In the genomic region with DNA sequence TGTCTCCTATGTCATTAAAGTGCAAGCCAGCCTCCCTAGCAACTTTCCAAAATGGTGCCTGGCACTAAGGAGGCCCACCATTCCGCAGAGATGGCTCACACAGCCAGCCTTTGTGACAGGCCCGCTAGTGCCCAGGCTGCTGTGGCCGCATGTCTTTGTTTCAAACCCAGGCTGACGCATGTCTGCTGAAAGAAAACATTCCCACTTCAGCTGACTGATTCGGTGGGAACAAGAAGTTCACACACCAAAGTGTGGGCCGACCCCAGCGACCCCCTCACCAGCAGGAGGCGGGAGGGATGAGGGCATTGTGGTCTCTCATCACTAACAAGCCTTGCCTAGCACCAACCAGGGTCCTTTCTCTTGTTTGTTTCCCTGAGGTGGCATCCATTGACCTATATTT, we compare ENCODE assay signal across 18 mouse cellular contexts.
A peak's percentile ranks its signal among the peaks of the same experiment; 100 is the strongest.
DNase-seq lines count a peak whose midpoint lies in the region; ATAC-seq and TF ChIP-seq lines count a peak whose summit lies in the region.
"Had no signal": no experiment of that assay in that cellular context is flagged by ENCODE, and none has a peak within 500 bp of the region (broad histone marks: within the 10 kb centered on the region; RNA-seq: fewer than 3 reads in every experiment).

No protein-coding gene starts in this region.

- TF ChIP-seq EP300 in stomach, postnatal 0 days (optimal IDR thresholded peaks at IDR 0.05), result no peak

- no peak overlapping the region for H3K4me3 ChIP-seq in forebrain, embryonic 12.5 days (replicated peaks)
- no peak overlapping the region for H3K4me3 ChIP-seq in hindbrain, postnatal 0 days (ENCODE audit: low read length)
- H3K4me3 ChIP-seq in neural tube, embryonic 14.5 days (ENCODE audit: low read depth, low read length), result no peak overlapping the region
- H3K4me3 ChIP-seq in stomach, postnatal 0 days (ENCODE audit: low read depth, low read length), result no peak overlapping the region
- H3K4me3 ChIP-seq: embryonic facial prominence, embryonic 15.5 days; heart, adult 2 months; intestine, embryonic 15.5 days; myocyte had no signal

- no peak overlapping the region for H3K4me2 ChIP-seq in forebrain, embryonic 12.5 days
- H3K4me2 ChIP-seq in hindbrain, postnatal 0 days (ENCODE audit: low read depth, low read length), result no peak overlapping the region
- no peak overlapping the region for H3K4me2 ChIP-seq in neural tube, embryonic 14.5 days (ENCODE audit: low read depth, low read length)
- no peak overlapping the region for H3K4me2 ChIP-seq in stomach, postnatal 0 days (replicated peaks; ENCODE audit: low read depth)
- H3K4me2 ChIP-seq: embryonic facial prominence, embryonic 15.5 days; intestine, embryonic 15.5 days had no signal

- H3K9ac ChIP-seq in forebrain, embryonic 12.5 days, result no peak overlapping the region
- H3K9ac ChIP-seq in hindbrain, postnatal 0 days (replicated peaks; ENCODE audit: low read length), result no peak overlapping the region
- no peak overlapping the region for H3K9ac ChIP-seq in neural tube, embryonic 14.5 days (replicated peaks; ENCODE audit: low read depth, low read length)
- H3K9ac ChIP-seq in stomach, postnatal 0 days (ENCODE audit: low read length), result no peak overlapping the region
- H3K9ac ChIP-seq: embryonic facial prominence, embryonic 15.5 days; intestine, embryonic 15.5 days had no signal

- peaks cover 35% of the 10 kb centered on the region for H3K4me1 ChIP-seq in forebrain, embryonic 12.5 days
- H3K4me1 ChIP-seq in hindbrain, postnatal 0 days (ENCODE audit: insufficient read depth, low read length), result peaks cover 7% of the 10 kb centered on the region
- H3K4me1 ChIP-seq in neural tube, embryonic 14.5 days (ENCODE audit: control insufficient read depth, insufficient read depth, low read length), result peaks cover 17% of the 10 kb centered on the region
- no peaks in the 10 kb centered on the region for H3K4me1 ChIP-seq in stomach, postnatal 0 days (replicated peaks; ENCODE audit: control insufficient read depth, insufficient read depth)
- H3K4me1 ChIP-seq: intestine, embryonic 15.5 days had no signal

- no peaks in the 10 kb centered on the region for H3K9me3 ChIP-seq in forebrain, embryonic 12.5 days
- H3K9me3 ChIP-seq in hindbrain, postnatal 0 days (ENCODE audit: low read length), result no peaks in the 10 kb centered on the region
- H3K9me3 ChIP-seq in neural tube, embryonic 14.5 days (ENCODE audit: control insufficient read depth, low read length), result no peaks in the 10 kb centered on the region
- H3K9me3 ChIP-seq in stomach, postnatal 0 days (ENCODE audit: control insufficient read depth, low read length), result no peaks in the 10 kb centered on the region
- H3K9me3 ChIP-seq: intestine, embryonic 15.5 days had no signal

- 13% methylated on average over 8 of the region's 8 CpGs for WGBS in forebrain, embryonic 12.5 days
- 30% methylated on average over 8 of the region's 8 CpGs for WGBS in hindbrain, postnatal 0 days
- 26% methylated on average over 8 of the region's 8 CpGs for WGBS in neural tube, embryonic 14.5 days
- 62% methylated on average over 8 of the region's 8 CpGs for WGBS in stomach, postnatal 0 days

- peak; percentile 42 for DNase-seq in embryo, embryonic 10.5 days (ENCODE audit: low spot score)
- peak; percentile 45 for DNase-seq in hindbrain, postnatal 0 days (ENCODE audit: low spot score)
- DNase-seq in yolk sac, embryonic 10.5 days (ENCODE audit: low spot score), result no peak
- DNase-seq in stomach, postnatal 0 days (ENCODE audit: low spot score), result no peak
- DNase-seq: adrenal gland, postnatal 36 days; cerebellum, postnatal 25 days; heart, adult 2 months; heart, postnatal 10 days; kidney, postnatal 10 days; layer of hippocampus, postnatal 36 days; lung, postnatal 36 days had no signal

- peak; percentile 69 for ATAC-seq in forebrain, embryonic 12.5 days (ENCODE audit: low FRiP score)
- ATAC-seq in hindbrain, postnatal 0 days, result no peak
- ATAC-seq in neural tube, embryonic 14.5 days (ENCODE audit: low read depth), result peak; percentile 49; the same call in 1 of the 2 replicates
- ATAC-seq in erythroblast, adult 5-6 weeks (replicated peaks; ENCODE audit: low FRiP score, poor library complexity, severe bottlenecking), result no peak
- no peak for ATAC-seq in stomach, postnatal 0 days (ENCODE audit: low FRiP score, low TSS enrichment)
- ATAC-seq: CD4-positive, CD25-positive, alpha-beta regulatory T cell, adult 4 months; intestine, embryonic 15.5 days had no signal

- no peaks in the 10 kb centered on the region for H3K36me3 ChIP-seq in forebrain, embryonic 12.5 days (replicated peaks)
- H3K36me3 ChIP-seq in hindbrain, postnatal 0 days (ENCODE audit: insufficient read depth, low read length), result no peaks in the 10 kb centered on the region
- H3K36me3 ChIP-seq in neural tube, embryonic 14.5 days (ENCODE audit: control insufficient read depth, insufficient read depth, low read length), result no peaks in the 10 kb centered on the region
- H3K36me3 ChIP-seq in stomach, postnatal 0 days (ENCODE audit: control insufficient read depth, insufficient read depth, low read length), result no peaks in the 10 kb centered on the region
- H3K36me3 ChIP-seq: embryonic facial prominence, embryonic 15.5 days; intestine, embryonic 15.5 days had no signal

- H3K27me3 ChIP-seq in forebrain, embryonic 12.5 days, result 0 out of 2 replicates have a peak, but pooled peaks cover 2% of the 10 kb centered on the region
- no peaks in the 10 kb centered on the region for H3K27me3 ChIP-seq in hindbrain, postnatal 0 days (ENCODE audit: insufficient read depth, low read length)
- H3K27me3 ChIP-seq in neural tube, embryonic 14.5 days (ENCODE audit: control insufficient read depth, insufficient read depth, low read length), result no peaks in the 10 kb centered on the region
- H3K27me3 ChIP-seq in stomach, postnatal 0 days (ENCODE audit: control insufficient read depth, insufficient read depth, low read length), result no peaks in the 10 kb centered on the region
- H3K27me3 ChIP-seq: embryonic facial prominence, embryonic 15.5 days; intestine, embryonic 15.5 days had no signal

- peak overlapping the region; percentile 73 for H3K27ac ChIP-seq in forebrain, embryonic 12.5 days
- H3K27ac ChIP-seq in hindbrain, postnatal 0 days, result no peak overlapping the region
- H3K27ac ChIP-seq in neural tube, embryonic 14.5 days (ENCODE audit: low read depth, low read length), result no peak overlapping the region
- no peak overlapping the region for H3K27ac ChIP-seq in stomach, postnatal 0 days (replicated peaks)
- H3K27ac ChIP-seq: embryonic facial prominence, embryonic 15.5 days; heart, adult 2 months; intestine, embryonic 15.5 days had no signal

- no peak for TF ChIP-seq CTCF in hindbrain, postnatal 0 days (IDR thresholded peaks at IDR 0.05; ENCODE audit: low read depth)
- no peak for TF ChIP-seq CTCF in stomach, postnatal 0 days (IDR thresholded peaks at IDR 0.05; ENCODE audit: low read depth)

Comparison
In these comparisons a context has a peak if more than half of its experiments do, and no peak if none do; other contexts are left out.
1. DNase-seq: peak in embryo, embryonic 10.5 days (single experiment) and hindbrain, postnatal 0 days (single experiment); none in yolk sac, embryonic 10.5 days (single experiment) and stomach, postnatal 0 days (single experiment).
2. ATAC-seq: peak in forebrain, embryonic 12.5 days (single experiment) and neural tube, embryonic 14.5 days (single experiment); none in hindbrain, postnatal 0 days (single experiment), erythroblast, adult 5-6 weeks (single experiment) and stomach, postnatal 0 days (single experiment).